Mouse (Mus musculus) cerebellum, adult 11-12 months (tissue): ENCODE measurements around the gene 5730596B20Rik.

Experiments
- DNase-seq: peaks from one replicate; pipeline ENCODE4 v3.0.0; 2022

5730596B20Rik gene

GRCm38 (mm10) chr6:52162611-52163365 lies 14.5 kb upstream of the 5730596B20Rik start:
- DNase-seq = no peak

- DNase-seq = no peak
Observed at GRCm38 (mm10) chr6:52163366-52164031, 13.8 kb upstream of the 5730596B20Rik start.

GRCm38 (mm10) chr6:52164051-52164625 lies 13.2 kb upstream of the 5730596B20Rik start:
- DNase-seq = no peak

- DNase-seq = no peak
Observed at GRCm38 (mm10) chr6:52164626-52165440, 12.5 kb upstream of the 5730596B20Rik start, which contains the start of gene Hoxa2. TSS of gene Hoxa2 (minus strand) at chr6:52164831.

GRCm38 (mm10) chr6:52165441-52166370 lies 11.6 kb upstream of the 5730596B20Rik start:
- no peak for DNase-seq

GRCm38 (mm10) chr6:52166431-52167077 lies 10.7 kb upstream of the 5730596B20Rik start:
- no peak for DNase-seq

GRCm38 (mm10) chr6:52167176-52167575 lies 10.1 kb upstream of the 5730596B20Rik start:
- DNase-seq = no peak

- DNase-seq = no peak
Observed at GRCm38 (mm10) chr6:52167736-52168161, 9.5 kb upstream of the 5730596B20Rik start.

- no peak for DNase-seq
Observed at GRCm38 (mm10) chr6:52168191-52169055, 8.9 kb upstream of the 5730596B20Rik start.

- DNase-seq = no peak
Observed at GRCm38 (mm10) chr6:52169499-52170165, 7.7 kb upstream of the 5730596B20Rik start.

- DNase-seq = no peak
Observed at GRCm38 (mm10) chr6:52170166-52170897, 7.0 kb upstream of the 5730596B20Rik start.

GRCm38 (mm10) chr6:52170898-52171223 lies 6.4 kb upstream of the 5730596B20Rik start:
- DNase-seq = no peak

- no peak for DNase-seq
Observed at GRCm38 (mm10) chr6:52171331-52171730, 6.0 kb upstream of the 5730596B20Rik start.

- no peak for DNase-seq
Observed at GRCm38 (mm10) chr6:52171938-52172337, 5.4 kb upstream of the 5730596B20Rik start.

- DNase-seq = no peak
Observed at GRCm38 (mm10) chr6:52172501-52172900, 4.8 kb upstream of the 5730596B20Rik start.

GRCm38 (mm10) chr6:52173648-52174047 lies 3.6 kb upstream of the 5730596B20Rik start:
- DNase-seq = no peak

GRCm38 (mm10) chr6:52174968-52175751 lies 2.1 kb upstream of the 5730596B20Rik start:
- DNase-seq = no peak

GRCm38 (mm10) chr6:52175864-52176263 lies 1.4 kb upstream of the 5730596B20Rik start:
- DNase-seq = no peak
